Mouse (Mus musculus): Measurements from ENCODE around the gene Fam102a. TPM values are rescaled to one million over a fixed set of nuclear protein-coding genes. Genes with fewer than 3 reads are reported as not detected.

The Fam102a gene
- polyA plus RNA-seq, 1 experiment from 2014 or later: 8.3 TPM

- Histone ChIP-seq H3K36me3 (peaks cover 3% of the 10 kb centered on the region), H3K27ac (no peak overlapping the region), H3K27me3 (ENCODE audit: insufficient read depth, poor library complexity, severe bottlenecking) (peaks cover 56% of the 10 kb centered on the region), H3K9me3 (no peaks in the 10 kb centered on the region), H3K4me1 (peaks cover 27% of the 10 kb centered on the region), H3K4me3 (peak overlapping the region; percentile 12; the same call in 1 of the 2 replicates)
- 40% methylated on average over 24 of the region's 30 CpGs for WGBS
- no peak for DNase-seq (ENCODE audit: low spot score)
These were observed 43.3 kb downstream of the Fam102a start for GRCm38 (mm10) chr2:32578146-32579046.

- no peaks in the 10 kb centered on the region for H3K9me3 ChIP-seq
- H3K4me3 ChIP-seq: peak overlapping the region; percentile 42
- no peak for DNase-seq (ENCODE audit: low spot score)
- 36% methylated on average over 19 of the region's 19 CpGs for WGBS
- H3K4me1 ChIP-seq: peaks cover 19% of the 10 kb centered on the region
- H3K27ac ChIP-seq: no peak overlapping the region
- peaks cover 46% of the 10 kb centered on the region for H3K27me3 ChIP-seq (ENCODE audit: insufficient read depth, poor library complexity, severe bottlenecking)
- H3K36me3 ChIP-seq: no peaks in the 10 kb centered on the region
These were observed 46.4 kb downstream of the Fam102a start for GRCm38 (mm10) chr2:32581450-32582095.

- Histone ChIP-seq H3K9me3 (no peaks in the 10 kb centered on the region), H3K4me1 (peaks cover 32% of the 10 kb centered on the region), H3K27me3 (ENCODE audit: insufficient read depth, poor library complexity, severe bottlenecking) (peaks cover 31% of the 10 kb centered on the region), H3K36me3 (no peaks in the 10 kb centered on the region), H3K27ac (peak overlapping the region; percentile 43; the same call in 1 of the 2 replicates), H3K4me3 (peak overlapping the region; percentile 49)
- DNase-seq (ENCODE audit: low spot score): peak; percentile 92
- 11% methylated on average over 37 of the region's 37 CpGs for WGBS
These were observed 48.0 kb downstream of the Fam102a start for GRCm38 (mm10) chr2:32582830-32583799.

- Histone ChIP-seq H3K9me3 (no peaks in the 10 kb centered on the region), H3K36me3 (peaks cover 12% of the 10 kb centered on the region), H3K4me1 (peaks cover 47% of the 10 kb centered on the region), H3K27ac (no peak overlapping the region), H3K4me3 (no peak overlapping the region), H3K27me3 (ENCODE audit: insufficient read depth, poor library complexity, severe bottlenecking) (peaks cover 10% of the 10 kb centered on the region)
- WGBS: 83% methylated on average over 7 of the region's 7 CpGs
- no peak for DNase-seq (ENCODE audit: low spot score)
These were observed 50.1 kb downstream of the Fam102a start for GRCm38 (mm10) chr2:32585149-32585714.

- peaks cover 4% of the 10 kb centered on the region; the same call in 1 of the 2 replicates for H3K27me3 ChIP-seq (ENCODE audit: insufficient read depth, poor library complexity, severe bottlenecking)
- under 1% methylated on average over 38 of the region's 38 CpGs for WGBS
- H3K36me3 ChIP-seq: peaks cover 18% of the 10 kb centered on the region
- peak within 1 kb of the TSS; percentile 85 for H3K27ac ChIP-seq
- H3K4me1 ChIP-seq: peaks cover 40% of the 10 kb centered on the region
- peak; percentile 97 for DNase-seq (ENCODE audit: low spot score)
- H3K4me3 ChIP-seq: peak within 1 kb of the TSS; percentile 64
- no peaks in the 10 kb centered on the region for H3K9me3 ChIP-seq
These were observed 51.8 kb downstream of the Fam102a start, which contains the start of gene St6galnac4 for GRCm38 (mm10) chr2:32586871-32587351. St6galnac4 (plus strand) TSS chr2:32587095.

GRCm38 (mm10) chr2:32587731-32588321 lies 52.7 kb downstream of the Fam102a start:
- peak overlapping the region; percentile 64 for H3K4me3 ChIP-seq
- H3K4me1 ChIP-seq: peaks cover 39% of the 10 kb centered on the region
- H3K27me3 ChIP-seq (ENCODE audit: insufficient read depth, poor library complexity, severe bottlenecking): no peaks in the 10 kb centered on the region
- WGBS: 14% methylated on average over 9 of the region's 9 CpGs
- no peak for DNase-seq (ENCODE audit: low spot score)
- H3K36me3 ChIP-seq: peaks cover 25% of the 10 kb centered on the region
- H3K27ac ChIP-seq: peak overlapping the region; percentile 85
- no peaks in the 10 kb centered on the region for H3K9me3 ChIP-seq

- H3K27me3 ChIP-seq (ENCODE audit: insufficient read depth, poor library complexity, severe bottlenecking): no peaks in the 10 kb centered on the region
- 63% methylated on average over 11 of the region's 11 CpGs for WGBS
- H3K27ac ChIP-seq: peak overlapping the region; percentile 24
These were observed 54.2 kb downstream of the Fam102a start for GRCm38 (mm10) chr2:32589213-32589795.

GRCm38 (mm10) chr2:32590224-32590623 lies 55.1 kb downstream of the Fam102a start:
- 85% methylated on average over 10 of the region's 10 CpGs for WGBS
- no peaks in the 10 kb centered on the region for H3K9me3 ChIP-seq
- H3K27ac ChIP-seq: no peak overlapping the region
- H3K4me1 ChIP-seq: peaks cover 33% of the 10 kb centered on the region
- no peak overlapping the region for H3K4me3 ChIP-seq
- H3K27me3 ChIP-seq (ENCODE audit: insufficient read depth, poor library complexity, severe bottlenecking): no peaks in the 10 kb centered on the region
- peaks cover 45% of the 10 kb centered on the region for H3K36me3 ChIP-seq
- DNase-seq (ENCODE audit: low spot score): no peak

More at GRCm38 (mm10) chr2:32589213-32589795, 54.2 kb downstream of the Fam102a start:
- peaks cover 33% of the 10 kb centered on the region for H3K4me1 ChIP-seq
- DNase-seq (ENCODE audit: low spot score): no peak
- no peaks in the 10 kb centered on the region for H3K9me3 ChIP-seq
- H3K4me3 ChIP-seq: no peak overlapping the region; the same call in 1 of the 2 replicates
- peaks cover 36% of the 10 kb centered on the region for H3K36me3 ChIP-seq

GRCm38 (mm10) chr2:32591249-32591648 lies 56.1 kb downstream of the Fam102a start:
- DNase-seq (ENCODE audit: low spot score): no peak
- Histone ChIP-seq H3K4me1 (peaks cover 30% of the 10 kb centered on the region), H3K4me3 (no peak overlapping the region), H3K27me3 (ENCODE audit: insufficient read depth, poor library complexity, severe bottlenecking) (no peaks in the 10 kb centered on the region), H3K27ac (no peak overlapping the region), H3K9me3 (no peaks in the 10 kb centered on the region), H3K36me3 (peaks cover 55% of the 10 kb centered on the region)
- 71% methylated on average over 6 of the region's 6 CpGs for WGBS

GRCm38 (mm10) chr2:32596725-32597124 lies 61.6 kb downstream of the Fam102a start:
- WGBS: 95% methylated on average over 13 of the region's 13 CpGs
- Histone ChIP-seq H3K9me3 (no peaks in the 10 kb centered on the region), H3K4me3 (no peak overlapping the region), H3K4me1 (peaks cover 9% of the 10 kb centered on the region), H3K27ac (no peak overlapping the region), H3K27me3 (ENCODE audit: insufficient read depth, poor library complexity, severe bottlenecking) (no peaks in the 10 kb centered on the region), H3K36me3 (peaks cover 65% of the 10 kb centered on the region)
- DNase-seq (ENCODE audit: low spot score): no peak

GRCm38 (mm10) chr2:32597248-32597647 lies 62.1 kb downstream of the Fam102a start:
- no peak for DNase-seq (ENCODE audit: low spot score)
- no peak overlapping the region for H3K27ac ChIP-seq
- H3K27me3 ChIP-seq (ENCODE audit: insufficient read depth, poor library complexity, severe bottlenecking): no peaks in the 10 kb centered on the region
- H3K4me3 ChIP-seq: no peak overlapping the region
- 89% methylated on average over 5 of the region's 5 CpGs for WGBS
- H3K9me3 ChIP-seq: no peaks in the 10 kb centered on the region
- peaks cover 63% of the 10 kb centered on the region for H3K36me3 ChIP-seq
- H3K4me1 ChIP-seq: peaks cover 15% of the 10 kb centered on the region
